Mouse (Mus musculus) erythroid progenitor cell, adult 5-6 weeks (primary cell): Measurements from ENCODE around the gene Mfsd6. TPM values are rescaled to one million over a fixed set of nuclear protein-coding genes. Genes with fewer than 3 reads are reported as not detected.

Experiments used
- ATAC-seq: replicated peaks from 2 replicates; pipeline ENCODE4 v1.8.0; 2016; ENCODE audit warnings: moderate number of reproducible peaks, mild to moderate bottlenecking, moderate TSS enrichment, inconsistent platforms; ENCODE audit not compliant: poor library complexity, low FRiP score, severe bottlenecking
- total RNA-seq, 2 experiments: library from RNA; stranded (forward) in 1 of 2; stranded (reverse) in 1 of 2; fragments of 150-400 nt in 1 of 2; fragments of 186-747, 209-891 nt in 1 of 2; gene quantifications; 2 replicates each; pipeline versions ENCODE4 v1.2.3 to v1.2.4; 2015 to 2017; ENCODE audit warnings: low replicate concordance in 2 of 2

The Mfsd6 gene
- 1.8 and 7.1 TPM in 2 replicates for total RNA-seq (2015; ENCODE audit: low replicate concordance)
- 4.1 and 10.1 TPM in 2 replicates for total RNA-seq (2017; ENCODE audit: low replicate concordance)

DNA sequence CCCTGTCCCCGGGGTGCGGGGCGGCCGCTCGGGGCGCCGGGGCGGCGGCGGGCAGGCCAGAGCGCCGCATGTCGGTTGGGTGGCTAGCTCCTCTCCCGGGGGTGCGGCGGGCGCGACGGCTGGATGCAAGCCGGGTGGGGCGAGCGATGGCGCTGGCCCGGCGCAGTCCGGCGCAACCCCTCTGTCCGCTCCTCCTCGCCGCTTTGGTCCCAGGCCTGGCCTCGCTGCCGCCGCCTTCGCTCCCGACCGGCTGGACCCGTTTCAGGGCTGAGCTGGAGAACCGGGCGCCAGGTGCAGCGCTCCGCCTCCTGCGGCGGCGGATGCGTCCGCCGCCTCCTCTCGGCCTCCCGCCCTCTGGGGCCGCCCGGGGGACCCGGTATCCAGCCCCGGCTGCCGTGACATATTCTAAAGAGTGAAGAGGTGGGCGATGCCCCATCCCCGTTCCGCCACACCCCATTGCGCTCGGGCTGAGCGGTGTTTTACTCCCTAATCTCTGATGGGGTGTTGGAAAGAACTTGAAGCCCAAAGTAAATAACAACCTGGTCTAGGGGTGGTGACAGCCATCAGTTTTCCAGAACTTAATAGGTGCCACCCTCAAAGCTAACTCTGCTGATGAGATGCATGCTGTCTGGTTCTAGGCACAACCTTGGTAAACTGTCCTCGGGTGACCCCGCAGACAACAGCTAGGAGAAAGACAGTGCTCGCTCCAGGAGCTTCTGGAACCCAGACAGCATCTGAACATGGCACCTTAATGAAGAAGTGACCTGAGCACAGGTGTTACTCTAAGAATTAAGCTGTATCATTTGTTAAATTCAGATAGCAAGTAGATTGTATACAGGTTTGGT lies at the start of gene Mfsd6:
Gene Mfsd6, minus strand, starts transcription at position 407 of the 845 bp plus-strand sequence.
- no peak for ATAC-seq

DNA sequence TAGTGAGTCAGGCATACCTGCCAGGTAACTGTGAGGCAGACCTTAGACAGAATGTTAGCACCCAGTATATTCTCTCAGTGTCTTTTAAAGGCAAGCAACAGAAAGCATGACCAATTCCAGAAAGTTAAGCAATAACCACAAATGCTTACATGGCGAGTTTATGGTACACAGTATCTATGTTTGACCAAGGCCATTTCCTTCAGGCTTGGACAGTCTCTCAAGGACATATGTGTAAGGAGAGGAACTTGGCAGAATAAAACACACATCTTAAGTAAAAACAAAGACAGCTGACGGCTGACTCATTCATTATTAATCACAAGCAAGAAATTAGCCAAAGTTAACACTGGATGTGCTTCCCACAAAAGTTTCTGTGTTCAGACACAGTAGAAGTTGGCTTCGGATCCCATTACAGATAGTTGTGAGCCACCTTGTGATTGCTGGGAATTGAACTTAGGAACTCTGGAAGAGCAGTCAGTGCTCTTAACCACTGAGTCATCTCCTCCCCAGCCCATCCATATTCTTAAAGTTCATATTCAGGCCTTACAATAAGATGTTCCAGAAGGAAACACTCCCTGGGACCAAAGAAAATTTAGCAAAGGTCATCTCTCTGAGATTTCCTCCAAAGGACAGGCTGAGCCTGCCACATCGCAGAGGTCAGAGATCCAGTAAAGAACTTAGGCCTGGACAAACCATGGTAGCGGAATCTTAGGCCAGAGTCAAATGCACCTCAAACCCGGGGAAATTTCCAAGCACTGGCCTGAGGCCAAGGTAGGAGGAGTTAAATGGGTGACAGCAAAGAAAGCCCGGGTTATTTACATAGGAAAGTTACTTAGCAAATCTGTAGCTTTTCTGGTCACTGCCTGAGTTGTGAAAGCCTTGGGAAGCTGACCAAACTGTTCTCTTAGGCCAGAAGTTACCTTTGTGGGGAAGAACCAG lies 38.2 kb upstream of the Mfsd6 start:
- no peak for ATAC-seq

DNA sequence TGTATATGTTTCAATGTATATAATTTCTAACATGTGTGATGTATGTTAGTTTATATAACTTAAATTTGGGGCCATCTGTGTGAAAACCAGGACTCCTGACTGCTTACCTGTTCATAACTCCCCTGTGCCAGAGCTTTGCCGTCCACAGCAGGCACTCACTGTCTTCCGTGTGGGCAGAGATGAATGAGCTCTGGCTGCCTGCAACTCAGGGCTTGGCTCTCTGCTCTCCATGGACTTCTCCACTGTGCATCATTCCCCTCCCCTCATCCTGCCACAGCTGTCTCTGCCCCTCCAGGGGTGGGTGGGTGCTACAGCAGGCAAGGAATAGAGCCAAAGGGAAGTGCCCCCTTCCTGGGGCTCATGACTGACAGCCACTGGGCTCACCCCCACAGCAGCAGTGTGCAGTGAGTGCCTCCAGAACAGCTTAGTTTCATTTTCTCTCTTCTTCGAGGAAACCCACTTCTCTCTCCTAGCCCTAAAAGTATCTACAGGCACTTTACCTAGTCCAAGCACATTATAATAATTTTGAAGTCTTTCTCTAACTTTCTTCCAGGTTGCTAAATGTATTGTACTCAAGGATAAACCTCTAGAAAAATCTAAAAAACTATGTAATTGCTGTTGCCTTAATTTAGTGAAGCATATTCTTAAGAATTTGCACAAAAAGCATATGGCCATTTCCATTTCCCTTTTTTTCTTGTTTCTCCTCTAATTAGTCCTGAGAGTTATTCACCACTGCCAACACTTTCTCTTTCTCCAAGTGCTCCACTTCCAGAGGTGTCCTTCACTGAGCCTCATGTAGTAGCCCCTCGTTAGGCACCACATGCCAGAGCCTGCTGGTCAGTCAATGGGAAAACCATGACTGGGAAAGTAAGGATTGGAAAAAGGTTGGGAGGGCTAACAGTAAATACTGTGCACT lies 36.9 kb upstream of the Mfsd6 start:
- no peak for ATAC-seq

DNA sequence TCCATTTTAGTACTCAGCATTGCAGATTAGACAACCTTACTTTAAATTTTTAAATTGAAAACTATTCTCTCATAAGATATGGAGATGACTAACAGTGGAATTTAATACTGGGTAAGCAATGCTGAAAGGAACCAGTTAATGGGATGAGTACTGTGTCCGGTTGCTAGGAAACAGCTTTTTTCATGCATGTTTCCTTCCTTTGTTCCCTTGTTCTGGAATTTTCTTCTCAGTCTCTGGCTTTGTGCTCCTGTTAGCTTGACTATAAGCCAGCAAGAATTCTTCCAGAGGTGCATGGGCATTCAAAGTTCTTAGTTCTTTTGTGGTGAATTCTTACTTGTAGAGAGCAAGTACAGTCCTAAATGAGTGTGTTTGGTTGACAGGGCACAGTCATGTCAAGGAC lies 30.9 kb upstream of the Mfsd6 start:
- ATAC-seq: no peak

DNA sequence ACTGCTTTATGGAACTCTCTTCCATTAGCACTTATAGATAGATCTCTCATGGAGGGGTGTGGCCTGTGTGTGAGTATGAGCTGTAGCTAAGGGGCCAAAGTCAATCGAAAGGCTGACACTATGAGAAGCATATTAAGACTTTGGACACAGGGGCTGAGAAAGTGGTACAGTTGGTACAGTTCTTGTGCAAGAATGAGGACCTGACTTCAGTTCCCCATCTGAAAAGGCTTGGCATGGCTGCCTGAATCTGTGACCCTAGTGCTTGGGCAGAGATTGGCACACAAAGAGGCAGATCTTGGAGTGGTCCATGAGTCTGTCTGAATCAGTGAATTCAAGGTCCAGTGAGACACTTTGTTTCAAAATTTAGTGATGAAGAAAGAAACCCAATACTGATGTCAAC lies 27.1 kb upstream of the Mfsd6 start:
- no peak for ATAC-seq

DNA sequence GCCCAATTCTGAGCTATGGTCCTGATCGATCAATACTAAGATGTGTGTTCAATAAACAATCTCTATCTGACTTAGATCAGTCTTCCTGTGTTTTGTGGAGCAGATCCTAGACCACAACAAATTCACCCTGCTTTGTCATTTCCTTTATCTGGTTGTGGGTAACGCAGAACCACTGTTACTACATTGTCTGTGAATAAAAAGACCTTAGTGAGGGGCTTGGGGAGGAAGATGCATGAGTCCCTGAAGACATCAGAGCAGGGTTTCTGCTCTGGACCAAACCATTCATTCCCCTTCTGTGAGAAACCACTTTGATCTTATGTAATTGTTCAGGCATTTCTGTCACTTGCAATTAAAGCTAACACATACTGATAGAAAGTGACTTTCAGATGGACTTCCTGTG lies 26.6 kb upstream of the Mfsd6 start:
- no peak for ATAC-seq

DNA sequence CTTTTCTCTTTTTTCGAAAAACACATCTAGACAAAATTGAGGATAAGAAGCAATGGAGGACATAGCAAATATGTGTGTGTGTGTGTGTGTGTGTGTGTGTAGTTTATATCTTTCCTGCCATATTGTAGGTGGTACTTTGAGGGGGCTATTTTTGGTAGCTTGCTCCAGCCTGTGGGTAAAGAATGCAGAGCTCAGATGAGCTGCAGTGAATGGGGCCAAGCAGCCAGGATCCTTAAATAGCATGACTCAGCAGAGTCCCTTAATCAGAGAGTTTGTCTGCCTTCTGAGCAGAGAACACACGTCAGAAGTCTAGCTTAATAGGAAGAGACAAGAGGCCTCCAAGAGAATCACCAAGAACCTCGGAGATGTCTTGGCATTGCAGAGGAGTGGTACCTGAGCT lies 25.4 kb upstream of the Mfsd6 start:
- no peak for ATAC-seq

DNA sequence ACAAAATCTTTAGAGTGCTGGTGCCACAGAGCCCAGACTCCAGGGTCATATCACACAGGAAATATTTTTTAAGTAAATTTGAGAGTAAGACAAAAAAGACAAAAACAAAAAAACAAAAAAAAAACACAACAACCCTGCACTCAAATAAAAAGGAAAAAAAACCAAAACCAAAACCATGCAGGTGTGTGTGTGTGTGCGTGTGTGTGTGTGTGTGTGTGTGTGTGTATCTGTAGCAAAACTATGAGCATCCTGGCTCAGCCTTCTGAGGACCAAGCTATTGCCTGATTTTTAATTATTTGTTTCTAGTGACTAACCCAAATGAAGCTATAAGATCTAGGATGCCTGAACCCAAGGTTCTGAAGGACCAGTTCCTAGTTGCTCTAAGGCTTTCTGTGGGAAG lies 24.4 kb upstream of the Mfsd6 start:
- no peak for ATAC-seq

DNA sequence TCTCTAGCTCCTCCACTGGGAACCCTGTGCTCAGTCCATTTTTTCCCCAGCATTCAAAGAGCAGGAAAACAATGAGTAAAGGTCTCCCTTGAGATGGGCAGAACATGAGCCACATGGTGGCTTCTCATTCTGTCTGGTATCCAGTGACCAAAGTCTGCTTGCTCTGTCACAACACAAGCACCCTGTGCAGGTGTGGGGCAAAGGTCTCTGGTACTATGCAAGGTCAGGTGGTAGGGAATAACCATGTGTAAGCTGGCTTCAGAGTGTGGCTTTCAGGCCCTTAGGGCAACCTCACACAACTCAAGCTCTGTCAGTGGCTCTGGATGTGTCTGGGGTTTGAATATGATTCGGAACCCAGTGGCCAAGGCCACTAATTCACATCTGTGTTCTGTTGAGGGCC lies 22.7 kb upstream of the Mfsd6 start:
- no peak for ATAC-seq

DNA sequence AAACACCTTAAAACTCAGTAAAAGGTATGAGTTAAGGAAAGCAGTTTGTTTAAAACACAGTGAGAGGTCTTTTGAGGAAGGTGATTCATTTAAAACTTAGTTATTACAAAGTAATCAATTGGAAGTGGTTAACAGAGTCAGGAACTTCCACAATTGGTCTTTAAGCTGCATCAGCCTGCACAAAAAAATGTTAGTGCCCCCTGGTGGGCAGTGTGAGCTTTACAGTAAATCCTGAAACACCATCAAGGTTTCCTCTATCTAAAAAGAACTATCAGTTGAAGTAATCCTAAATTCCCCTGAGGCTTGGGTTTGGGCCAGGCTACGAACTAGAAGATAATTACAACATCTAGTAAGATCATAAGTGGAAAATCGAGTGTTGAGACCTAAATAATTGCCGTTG lies 21.0 kb upstream of the Mfsd6 start:
- ATAC-seq: no peak

DNA sequence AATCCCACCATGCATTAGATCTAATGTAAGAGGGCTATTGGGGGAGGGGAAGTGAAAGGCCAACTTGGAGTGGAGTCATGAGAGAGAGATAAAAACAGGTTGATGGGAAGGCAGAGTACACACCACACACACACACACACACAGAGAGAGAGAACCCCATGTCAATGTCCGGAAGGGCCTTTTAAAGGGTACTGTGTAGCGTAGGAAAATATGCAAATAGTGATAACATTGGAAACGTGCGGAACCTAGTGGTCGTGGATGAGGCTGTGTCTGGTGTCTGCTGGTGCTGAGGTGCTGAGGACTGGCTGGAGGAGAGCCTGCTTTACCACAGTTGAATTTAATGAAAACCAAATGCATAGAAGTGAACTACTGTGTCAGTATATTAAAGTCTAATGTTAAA lies 15.3 kb upstream of the Mfsd6 start:
- ATAC-seq: no peak

DNA sequence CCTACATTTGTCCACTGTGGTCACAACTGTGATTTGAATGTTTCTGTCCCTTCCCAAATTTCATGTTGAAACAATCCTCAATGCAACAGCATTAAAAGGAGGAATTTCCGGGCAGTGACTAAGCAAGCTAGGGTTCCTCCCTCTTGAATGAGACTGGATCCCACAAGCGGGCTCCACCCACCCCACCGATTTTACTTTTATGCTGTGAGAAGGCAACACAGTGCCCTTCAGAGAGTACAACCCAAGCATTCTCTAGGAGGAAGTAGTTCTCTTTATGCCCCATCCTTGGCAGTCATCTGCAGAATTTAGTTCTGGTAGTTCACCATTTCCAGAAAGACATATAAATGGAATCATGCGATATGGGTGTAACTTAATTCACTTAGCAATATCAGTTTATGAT lies 6.9 kb upstream of the Mfsd6 start:
- no peak for ATAC-seq

DNA sequence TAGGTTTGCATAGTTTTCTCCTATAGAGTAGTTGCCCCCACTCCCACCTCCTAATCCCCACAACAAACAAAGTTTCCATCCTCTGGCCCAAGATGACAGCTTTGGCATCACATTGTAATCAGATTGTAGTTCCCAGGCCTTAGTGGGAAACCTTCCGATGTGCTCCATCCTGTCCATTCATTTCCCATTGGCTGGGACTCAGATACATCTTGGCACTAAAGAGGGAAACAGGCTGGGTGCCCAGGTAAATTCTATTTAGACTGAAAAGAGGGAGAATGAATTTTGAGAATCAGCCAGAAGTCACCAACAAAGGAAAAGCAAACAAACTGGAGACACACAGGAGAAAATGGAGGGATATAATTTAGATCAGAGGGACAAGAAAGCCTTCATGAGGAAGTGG lies 3.0 kb upstream of the Mfsd6 start:
- no peak for ATAC-seq

DNA sequence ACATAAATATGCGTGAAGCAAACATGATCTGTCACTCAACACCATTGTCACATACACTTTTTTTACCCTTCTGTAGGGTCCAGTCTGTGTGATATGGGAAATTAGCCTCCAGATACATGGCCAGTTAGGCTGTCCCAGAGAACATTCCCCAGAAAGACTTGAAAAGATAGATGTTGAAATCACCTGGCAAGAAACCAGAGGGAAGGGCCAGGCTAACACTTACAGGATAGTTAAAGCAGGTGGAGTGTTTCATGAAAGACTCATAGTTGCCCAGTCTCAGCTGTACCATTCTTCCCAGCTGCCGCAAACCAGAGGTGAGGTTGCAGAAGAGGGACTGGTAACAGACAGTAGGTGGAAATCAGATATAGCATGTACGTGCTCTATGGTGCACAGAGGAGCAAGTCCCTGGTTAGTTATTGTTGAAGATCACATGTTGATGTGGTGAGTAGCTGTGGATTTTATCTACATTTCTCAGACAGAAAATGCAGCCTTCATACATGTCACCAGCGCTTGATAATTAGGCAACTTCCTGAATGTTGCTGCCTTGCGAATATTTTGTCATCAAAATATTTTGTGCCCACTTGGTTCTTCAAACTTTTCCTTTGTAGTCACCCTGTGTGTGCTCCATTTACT lies 1.7 kb upstream of the Mfsd6 start:
- ATAC-seq: no peak

DNA sequence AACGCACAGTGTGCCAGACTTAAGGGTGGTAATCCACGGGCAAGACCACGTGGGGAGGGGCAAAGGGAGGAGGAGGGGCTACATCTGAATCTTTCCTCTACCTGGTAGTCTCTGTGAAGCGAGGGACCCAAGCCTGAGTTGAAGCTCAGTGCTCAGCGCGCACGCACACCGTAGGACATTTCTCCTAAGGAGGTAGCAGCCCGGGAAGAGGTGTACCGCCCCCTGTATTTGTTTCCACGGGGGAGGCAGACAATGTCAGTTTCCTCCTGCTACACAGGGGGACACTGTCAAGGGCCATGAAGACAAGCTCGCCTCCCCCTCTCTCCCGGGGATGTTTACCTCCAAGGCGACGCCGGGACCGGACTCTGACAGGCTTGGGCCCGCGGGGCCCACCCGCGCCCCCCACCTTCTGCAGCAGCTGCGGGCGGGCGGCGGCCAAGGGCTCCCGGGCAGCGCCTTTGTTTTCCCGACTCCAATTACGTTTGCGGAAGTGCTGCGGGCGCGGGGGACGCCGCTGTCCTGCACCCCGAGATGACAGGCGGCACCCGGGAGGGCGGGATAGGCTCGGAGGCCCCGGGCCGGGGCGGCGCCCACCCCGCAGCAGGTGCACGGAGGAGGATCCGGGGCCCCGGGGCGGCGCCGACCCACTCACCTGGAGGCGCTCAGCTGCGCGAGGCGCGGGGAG lies 749 bp downstream of the Mfsd6 start:
- ATAC-seq: peak; percentile 30; the same call in 1 of the 2 replicates

DNA sequence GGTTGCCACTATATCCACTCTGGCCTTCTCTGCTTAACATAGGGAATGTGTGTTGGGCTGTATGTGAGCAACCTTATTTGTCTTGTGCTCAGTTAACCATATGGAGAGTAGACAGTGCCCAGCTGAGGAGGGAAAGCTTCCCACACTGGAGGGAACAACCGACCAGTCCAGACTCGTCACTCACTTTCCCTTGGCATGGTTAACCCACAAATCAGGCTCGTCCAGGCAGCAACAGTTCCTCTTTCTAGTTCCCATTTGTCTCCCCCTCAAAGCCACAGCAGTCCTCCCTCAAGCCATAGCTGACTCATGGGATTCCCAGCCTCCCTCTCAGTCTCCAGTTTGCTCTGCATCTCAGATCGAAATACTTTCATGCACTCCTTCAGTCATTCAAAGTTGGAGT lies 4.7 kb downstream of the Mfsd6 start:
- ATAC-seq: no peak

DNA sequence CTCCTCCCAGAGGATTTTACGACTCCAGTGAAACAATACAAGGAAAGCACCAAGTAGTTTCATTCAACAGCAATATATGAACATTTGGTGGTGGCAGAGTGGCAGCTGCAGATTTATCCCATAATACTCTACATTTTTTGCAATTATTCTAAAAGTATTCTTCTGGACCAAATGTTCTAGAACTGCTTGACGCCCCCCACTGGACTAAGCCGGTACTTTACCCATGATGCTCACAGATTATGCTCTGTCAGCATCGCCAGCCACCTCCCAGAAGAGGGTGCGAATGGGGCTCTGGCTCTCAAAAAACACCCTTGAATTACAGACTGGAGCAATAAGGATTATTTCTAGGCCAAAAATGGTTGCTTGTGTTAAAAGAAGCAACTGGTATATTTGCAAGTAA lies 8.2 kb downstream of the Mfsd6 start:
- no peak for ATAC-seq

DNA sequence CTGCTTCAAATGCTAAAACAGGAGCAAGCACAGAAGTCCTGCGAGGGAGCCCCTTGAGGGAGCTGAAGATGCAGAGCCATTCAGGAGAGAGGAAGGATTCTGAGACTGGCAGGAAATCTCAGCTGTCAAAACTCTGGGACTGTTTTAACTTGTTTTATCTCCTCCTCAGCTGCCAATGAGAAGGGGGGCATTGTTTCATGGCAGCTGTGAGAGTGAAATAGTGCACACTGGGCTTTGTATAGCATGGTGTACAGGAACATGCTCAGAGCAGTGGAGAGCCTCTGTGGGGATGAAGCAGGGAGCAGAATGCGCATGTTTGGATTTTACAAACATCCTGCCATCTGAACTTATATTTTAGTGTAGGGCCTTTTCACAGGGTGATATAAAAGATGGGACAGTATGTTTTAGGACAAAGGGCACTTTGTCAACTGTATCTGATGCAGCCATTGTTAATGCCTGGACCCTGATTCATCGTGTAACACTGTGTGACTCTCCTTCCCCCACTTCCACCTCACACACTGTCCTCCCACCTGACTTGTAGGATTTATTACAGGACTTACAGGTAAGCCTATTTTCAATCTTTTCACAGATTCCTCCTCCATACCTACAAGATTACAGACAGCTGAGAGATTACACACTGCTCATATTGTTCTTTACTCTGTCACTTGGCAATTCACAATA lies 9.1 kb downstream of the Mfsd6 start:
- no peak for ATAC-seq
